Mouse (Mus musculus): Measurements from ENCODE around the gene Gm10337. TPM values are rescaled to one million over a fixed set of nuclear protein-coding genes. Genes with fewer than 3 reads are reported as not detected.

Gene Gm10337
- total RNA-seq (2021) = not detected
- long read RNA-seq, experiment 1 = 0 reads
- long read RNA-seq, experiment 2 = 0 reads

DNA sequence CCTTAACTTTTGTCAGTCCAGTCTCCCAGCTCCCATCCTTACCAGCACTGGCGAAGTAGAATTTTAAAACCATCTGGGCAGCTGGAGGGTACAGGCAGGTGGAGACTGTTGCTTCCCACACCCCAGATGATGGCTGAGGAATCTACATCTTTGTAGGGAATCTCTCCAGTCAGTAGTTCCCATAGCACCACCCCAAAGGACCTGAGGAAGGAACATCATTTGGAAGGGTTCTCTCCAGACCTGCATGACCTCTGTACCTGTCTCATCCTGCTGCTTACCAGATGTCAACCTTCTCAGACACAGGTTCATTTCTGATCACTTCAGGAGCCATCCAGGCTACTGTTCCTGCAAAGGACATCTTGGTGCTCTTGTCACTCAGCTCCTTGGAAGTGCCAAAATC lies at the start of gene Gm10337:
Gene Gm10337 (plus strand): TSS at position 276 of the 400 bp plus-strand sequence.
- DNase-seq = no peak
- intact Hi-C loops (cut with DNase I) = no loop called here

DNA sequence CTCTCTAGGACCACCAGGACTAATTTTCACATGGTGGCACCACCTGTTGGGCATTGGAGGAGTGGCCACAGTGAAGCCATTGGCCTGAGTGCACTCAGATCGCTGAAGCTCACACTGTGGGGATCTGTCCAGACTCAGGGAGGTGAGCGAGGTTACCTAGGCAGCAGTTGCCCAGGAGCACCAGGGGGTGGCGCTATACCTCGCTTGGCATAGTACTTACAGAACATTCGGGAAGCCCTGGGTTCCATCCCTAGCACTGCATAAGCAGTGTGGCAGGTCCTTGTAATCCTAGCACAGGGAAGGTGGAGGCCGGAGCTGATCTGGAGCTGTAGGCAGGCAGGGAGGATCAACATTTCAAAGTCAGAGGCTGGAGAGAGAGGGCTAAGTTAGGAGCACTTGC lies 47.5 kb upstream of the Gm10337 start:
- intact Hi-C loops (cut with DNase I) = no loop called here
- DNase-seq = no peak

DNA sequence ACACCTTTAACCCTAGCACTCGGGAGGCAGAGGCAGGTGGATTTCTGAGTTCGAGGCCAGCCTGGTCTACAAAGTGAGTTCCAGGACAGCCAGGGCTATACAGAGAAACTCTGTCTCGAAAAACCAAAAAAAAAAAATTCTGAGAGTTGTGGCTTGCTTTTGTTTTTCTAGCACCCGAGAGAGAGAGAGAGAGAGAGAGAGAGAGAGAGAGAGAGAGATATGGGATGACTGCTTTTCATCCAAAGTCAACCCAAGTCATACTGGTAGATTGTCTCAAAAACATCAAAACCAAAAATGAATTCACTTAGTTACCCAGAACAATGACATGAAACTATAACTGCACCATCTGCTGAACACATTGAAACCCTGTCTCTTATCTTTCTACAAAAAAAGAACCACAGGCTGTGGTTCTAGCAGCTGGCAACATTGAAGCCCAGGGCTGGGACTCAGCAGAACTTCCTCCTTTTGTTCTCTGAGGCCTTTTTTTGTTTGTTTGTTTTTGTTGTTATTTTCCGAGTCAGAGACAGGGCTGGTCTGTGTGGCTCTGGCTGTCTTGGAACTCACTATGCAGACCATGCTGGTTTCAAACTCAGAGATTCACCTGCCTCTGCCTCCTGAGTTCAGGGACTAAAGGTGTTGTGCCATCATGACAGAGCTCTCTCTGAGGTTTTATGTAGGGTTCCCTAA lies 45.3 kb upstream of the Gm10337 start:
- intact Hi-C loops (cut with DNase I) = no loop called here
- DNase-seq = no peak

DNA sequence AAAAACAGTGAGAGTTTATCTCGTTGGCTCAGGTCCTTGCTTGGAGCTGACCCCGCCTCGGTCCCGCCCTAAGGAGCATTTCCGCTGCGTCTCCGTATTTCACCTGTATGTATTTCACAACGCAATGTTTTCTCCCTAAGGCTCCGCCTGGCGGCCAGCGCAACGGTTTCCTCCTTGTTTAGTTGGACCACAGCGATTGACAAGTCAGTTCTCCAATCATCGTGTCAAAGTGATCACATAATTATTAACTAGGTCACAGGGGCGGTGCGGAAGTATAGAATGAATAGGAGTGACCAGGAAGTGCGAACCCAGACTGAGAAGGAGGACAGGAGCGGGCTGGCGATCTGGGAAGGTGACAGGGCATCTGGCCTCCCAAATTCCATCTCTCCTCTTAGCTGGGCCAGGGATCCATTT lies 44.6 kb upstream of the Gm10337 start, which contains the start of gene Prr13:
Gene Prr13 (plus strand): TSS at position 125 of the 414 bp plus-strand sequence.
- intact Hi-C loops (cut with DNase I) = no loop called here
- peak; percentile 84 to 88 for DNase-seq

DNA sequence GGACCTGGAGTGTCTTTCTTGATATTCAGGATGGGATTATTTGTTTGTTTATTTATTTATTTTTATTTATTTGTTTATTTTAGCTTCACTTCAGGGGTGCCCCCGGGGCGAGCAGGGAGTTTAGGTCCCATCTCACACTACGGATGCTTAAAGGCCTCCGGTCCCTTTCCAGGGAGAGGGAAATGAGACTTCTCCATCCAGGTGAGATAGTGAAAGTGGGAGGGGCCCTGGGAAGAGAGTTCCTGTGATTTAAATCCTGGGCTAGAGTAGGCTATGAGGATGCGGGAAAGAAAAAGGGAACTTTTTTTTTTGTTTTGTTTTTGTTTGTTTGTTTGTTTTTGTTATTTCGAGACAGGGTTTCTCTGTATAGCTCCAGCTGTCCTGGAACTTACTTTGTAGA lies 44.1 kb upstream of the Gm10337 start:
- DNase-seq = no peak
- intact Hi-C loops (cut with DNase I) = no loop called here

DNA sequence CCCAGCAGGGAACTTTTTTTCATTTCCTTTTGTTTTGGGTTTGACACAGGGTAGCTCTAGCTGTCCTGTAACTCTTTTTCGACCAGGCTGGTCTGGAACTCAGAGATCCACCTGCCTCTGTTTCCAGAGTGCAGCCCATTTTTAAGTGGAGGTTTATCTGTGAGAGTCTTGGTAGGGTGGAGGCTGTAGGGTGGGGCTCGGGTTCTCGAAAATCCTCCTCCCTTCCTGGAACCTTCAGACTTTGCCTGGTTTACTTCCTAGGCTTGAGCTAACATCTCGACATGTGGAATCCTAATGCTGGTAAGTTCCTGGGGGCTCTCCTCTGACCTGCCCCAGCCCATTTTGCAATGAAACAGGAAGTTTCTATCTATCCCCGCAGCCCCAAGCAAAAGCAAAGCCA lies 43.7 kb upstream of the Gm10337 start:
- DNase-seq = no peak

DNA sequence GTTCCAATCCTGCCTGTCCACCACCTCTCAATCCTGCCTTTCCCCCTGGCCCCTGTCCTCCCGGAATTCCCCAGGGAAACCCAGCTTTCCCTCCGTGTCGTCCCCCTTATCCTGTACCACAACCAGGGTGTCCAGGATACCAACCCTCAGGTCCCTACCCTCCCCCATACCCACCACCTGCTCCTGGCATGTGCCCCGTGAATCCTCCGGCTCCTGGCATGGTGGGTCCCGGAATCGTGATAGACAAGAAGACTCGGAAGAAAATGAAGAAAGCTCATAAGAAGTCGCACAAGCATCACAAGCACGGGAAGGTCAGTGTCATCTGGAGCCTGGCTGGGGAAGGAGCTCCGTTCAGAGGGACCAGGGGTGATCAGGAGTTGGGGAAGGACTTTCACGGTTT lies 43.1 kb upstream of the Gm10337 start:
- DNase-seq = no peak
- intact Hi-C loops (cut with DNase I) = no loop called here

More for the DNA sequence above, 43.7 kb upstream of the Gm10337 start:
- intact Hi-C loops (cut with DNase I) = no loop called here

DNA sequence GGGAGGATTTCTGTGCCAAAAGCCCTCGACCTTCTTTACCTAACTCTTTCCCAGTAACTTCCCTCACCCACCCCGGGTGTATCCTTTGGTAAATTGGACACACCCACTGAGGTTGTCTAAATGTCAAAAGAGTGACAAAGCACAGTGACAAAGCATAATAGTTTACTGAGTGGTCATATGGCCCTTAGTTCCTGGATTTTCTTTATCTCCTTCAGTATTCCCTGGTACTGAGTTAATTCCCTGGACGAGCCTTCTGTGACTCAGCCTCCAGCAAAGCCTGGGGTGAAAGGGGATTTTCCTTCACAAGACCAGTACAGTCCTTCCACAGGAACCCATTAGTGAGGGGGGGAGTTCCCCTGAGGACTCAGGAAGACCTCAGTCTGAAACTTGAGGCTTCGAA lies 42.6 kb upstream of the Gm10337 start:
- DNase-seq = no peak
- intact Hi-C loops (cut with DNase I) = no loop called here

DNA sequence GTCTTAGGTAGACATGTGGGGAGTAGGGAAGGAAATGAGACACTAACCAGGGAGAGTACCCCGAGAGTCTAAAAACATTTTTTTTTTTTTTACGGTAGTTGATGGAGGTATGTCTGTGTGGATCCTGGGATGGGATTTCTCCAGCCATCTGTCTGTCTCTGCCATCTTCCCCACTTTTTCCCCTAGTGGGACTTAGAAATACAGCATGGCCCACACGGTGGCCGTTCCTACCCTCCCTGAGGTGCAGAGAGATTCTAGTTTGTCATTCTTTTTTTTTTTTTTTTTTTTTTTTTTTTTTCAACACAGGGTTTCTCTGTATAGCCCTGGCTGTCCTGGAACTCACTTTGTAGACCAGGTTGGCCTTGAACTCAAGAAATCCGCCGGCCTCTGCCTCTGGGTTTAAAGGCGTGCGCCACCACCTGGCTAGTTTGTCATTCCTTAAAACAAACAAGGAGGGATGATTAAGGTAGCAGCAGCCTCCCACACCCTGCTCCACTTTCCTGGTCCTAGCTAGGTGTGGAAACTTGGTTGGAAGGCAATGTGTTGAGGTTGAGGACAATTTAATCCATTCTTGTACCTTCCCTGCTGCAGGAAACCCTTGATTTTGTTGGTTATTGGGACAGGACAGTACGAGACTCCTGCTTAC lies 42.0 kb upstream of the Gm10337 start:
- DNase-seq = no peak
- intact Hi-C loops (cut with DNase I) = no loop called here

DNA sequence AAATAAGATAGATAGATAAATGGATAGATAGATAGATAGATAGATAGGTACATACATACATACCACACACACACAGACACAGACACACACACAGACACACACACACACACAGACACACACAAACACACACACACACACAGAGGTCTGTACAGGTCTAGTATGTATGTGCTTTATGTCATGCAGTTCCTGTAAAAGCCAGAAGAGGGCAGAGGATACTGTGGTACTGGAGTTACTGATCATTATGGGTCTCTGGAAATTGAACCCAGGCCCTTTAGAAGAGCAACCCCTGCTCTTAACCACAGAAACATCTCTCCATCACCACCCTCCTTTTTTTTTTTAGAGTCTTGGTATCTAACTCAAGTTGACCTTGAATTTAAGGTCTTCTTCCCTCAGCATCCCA lies 39.9 kb upstream of the Gm10337 start:
- intact Hi-C loops (cut with DNase I) = no loop called here
- no peak for DNase-seq

DNA sequence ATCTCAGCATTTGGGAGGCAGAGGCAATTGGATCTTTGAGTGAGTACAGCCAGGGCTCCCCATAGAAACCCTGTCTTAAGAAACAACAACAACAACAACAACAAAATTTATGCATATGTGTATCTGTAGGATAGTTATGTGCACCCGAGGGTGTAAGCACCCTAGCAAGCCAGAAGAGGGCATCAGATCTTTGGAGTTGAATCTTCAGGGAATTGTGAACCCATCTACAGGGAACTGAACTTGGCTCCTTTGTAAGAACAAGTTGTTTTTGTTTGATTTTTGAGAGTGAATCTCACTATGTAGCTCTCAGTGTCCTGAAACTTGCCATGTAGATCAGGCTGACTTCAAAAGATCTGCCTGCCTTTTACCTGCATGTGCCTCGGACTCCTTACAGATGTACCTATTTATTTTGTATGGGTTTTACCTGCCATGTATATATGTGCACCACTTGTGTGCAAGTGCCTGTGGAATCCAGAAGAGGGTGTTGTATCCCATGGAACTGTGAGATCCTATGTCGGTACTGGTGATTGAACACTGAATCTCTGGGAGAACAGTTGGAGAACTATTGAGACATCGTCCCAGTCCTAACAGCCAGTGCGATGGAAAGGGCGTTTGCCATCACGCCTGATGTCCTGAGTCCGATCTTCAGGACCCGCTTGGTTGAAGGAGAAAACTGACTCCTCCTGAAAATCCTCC lies 34.7 kb upstream of the Gm10337 start:
- no peak for DNase-seq
- intact Hi-C loops (cut with DNase I) = no loop called here

DNA sequence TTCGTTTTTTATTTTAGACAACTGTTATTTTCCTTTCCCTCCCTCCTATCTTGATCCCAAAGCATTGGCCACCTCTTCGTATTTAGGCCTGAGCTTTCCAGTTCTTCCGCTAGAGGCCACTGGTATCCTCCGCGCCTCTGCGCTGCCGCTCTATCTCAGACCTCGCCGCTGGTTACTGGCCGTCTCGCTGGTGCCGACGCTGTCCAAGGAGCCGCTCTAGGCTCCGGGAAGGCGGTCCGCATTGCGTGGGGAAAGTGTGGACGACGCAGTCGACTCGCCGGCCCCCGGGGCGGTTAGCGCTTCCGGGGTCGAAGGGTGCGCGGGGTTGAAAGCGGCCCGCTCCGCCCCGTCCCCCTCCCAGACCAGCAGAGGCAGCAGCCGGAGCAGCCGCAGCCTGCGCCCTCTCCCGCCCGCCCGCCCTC lies 33.3 kb upstream of the Gm10337 start, which contains the start of gene Pcbp2:
Gene Pcbp2 (plus strand): TSS at position 357 of the 422 bp plus-strand sequence.
- intact Hi-C loops (cut with DNase I) = no loop called here

DNA sequence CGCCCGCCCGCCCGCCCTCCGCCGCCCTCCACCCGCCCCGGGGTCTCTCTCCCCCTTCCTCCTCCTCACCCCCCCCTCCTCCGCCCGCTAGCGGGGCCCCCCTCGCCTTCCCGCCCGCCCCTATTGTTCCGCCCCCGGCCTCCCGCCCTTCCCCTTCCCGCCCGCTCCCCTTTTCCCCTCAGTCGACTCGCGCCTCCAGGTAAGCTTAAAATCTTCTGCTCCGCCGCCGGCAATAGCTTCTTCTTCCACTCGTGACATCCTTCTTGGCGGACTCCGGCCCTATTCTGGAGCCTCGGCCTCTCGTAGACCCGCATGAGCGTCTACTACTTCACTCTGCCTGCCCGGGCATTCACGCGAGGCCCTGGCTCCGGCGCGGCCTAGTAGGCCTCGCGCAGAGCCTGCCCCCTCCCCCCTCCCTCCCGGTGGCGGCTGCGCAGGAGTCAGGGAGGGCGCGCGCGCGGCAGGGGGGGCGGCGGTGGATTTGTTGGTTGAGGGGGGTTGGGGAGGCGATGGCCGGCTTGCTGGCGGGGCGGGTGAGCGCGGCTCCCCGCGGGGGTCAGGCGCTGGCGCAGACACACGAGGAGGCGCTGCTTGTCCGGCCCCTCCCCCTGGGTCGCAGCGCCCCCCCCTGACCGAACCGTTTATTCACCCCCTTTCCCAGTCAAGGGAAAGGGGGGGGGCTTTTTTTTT lies 32.8 kb upstream of the Gm10337 start:
- peak; percentile 84 to 86 for DNase-seq
- intact Hi-C loops (cut with DNase I) = no loop called here

More for the DNA sequence above, 33.3 kb upstream of the Gm10337 start, which contains the start of gene Pcbp2:
- peak; percentile 95 to 96 for DNase-seq

DNA sequence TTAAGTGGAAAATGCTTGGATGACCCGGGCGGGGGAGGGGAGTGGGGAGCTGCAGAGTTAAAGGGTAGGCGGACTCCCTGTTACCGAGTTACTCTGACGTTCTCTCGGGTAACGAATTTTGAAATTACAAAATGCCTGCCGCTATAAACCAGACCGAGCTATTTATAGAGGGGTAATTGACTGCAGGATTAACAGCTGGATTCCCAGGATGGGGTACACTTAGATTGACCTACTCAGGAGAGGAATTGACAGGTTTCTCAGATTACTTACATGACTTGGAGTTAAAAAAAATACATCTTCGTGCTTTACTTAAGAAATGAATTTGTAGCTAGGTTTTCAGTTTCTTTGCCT lies 32.3 kb upstream of the Gm10337 start:
- intact Hi-C loops (cut with DNase I) = no loop called here
- DNase-seq = no peak

DNA sequence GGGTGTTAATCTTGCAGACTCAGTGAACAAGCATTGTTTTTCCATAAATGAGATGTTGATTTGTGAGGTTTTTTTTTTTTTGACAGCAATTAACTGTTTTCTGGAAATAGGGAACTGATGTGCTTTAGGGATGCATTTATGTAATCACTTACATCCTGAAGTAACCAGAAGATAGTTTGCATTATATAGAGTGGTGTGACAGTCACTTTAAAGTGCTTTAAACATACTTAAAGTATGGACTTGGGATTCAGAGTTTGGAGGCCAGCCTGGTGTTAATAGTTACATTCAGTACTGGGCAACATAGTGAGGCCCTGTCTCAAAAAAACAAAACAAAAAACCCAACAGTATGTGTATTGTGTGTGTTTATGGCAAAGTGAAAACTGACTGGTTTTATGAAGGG lies 31.8 kb upstream of the Gm10337 start:
- intact Hi-C loops (cut with DNase I) = no loop called here
- DNase-seq = no peak

DNA sequence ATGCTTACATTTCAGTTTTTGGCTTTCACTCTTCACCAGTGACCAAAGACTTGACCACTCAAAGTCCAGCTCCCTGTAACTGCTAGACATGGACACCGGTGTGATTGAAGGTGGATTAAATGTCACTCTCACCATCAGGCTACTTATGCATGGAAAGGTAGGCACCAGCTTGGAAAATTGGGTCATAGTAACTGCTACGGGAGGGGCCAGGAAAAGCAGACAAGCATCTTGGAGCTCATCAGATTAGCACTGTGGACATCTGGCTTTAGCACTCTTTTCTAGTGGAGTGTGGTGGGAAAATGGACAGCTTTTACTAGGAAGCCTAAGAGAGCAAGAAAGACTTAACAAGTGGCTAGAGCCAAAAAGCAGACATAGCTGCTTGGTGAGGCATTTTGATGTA lies 30.3 kb upstream of the Gm10337 start:
- DNase-seq = no peak
- intact Hi-C loops (cut with DNase I) = no loop called here

DNA sequence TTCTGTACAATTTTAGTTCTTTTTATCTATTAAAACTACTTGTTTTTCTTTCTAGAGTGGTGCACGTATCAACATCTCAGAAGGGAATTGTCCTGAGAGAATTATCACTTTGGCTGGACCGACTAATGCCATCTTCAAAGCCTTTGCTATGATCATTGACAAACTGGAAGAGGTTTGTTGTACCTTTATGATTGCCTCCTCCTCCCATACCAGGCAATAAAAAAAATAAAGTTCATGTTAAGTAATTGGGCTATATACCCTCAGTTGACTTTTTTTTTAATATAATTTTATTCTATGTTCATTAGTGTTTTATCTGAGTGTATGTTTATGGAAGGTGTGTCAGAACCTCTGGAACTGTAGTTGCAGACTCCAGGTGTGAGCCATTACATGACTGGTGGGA lies 29.0 kb upstream of the Gm10337 start:
- intact Hi-C loops (cut with DNase I) = loop anchor here (2.0 kb wide), 2 partner anchors 14 to 34 kb away; no protein-coding TSS in a partner anchor
- DNase-seq = no peak

DNA sequence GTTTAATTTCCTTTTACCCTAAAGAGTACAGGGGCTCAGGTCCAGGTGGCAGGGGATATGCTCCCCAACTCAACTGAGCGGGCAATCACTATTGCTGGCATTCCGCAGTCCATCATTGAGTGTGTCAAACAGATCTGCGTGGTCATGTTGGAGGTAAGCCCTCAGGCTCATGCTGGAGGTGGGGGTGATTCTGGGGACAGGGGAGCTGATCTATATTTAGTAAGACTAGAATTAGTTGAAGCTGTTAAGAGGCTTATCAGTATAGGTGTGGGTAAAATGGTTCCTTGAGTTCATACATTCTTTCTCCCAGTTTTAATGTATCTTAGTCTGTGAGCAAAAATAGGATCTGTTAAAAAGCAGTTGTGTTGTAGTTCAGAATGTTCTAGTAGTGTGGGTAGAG lies 20.4 kb upstream of the Gm10337 start:
- intact Hi-C loops (cut with DNase I) = no loop called here
- DNase-seq = no peak

DNA sequence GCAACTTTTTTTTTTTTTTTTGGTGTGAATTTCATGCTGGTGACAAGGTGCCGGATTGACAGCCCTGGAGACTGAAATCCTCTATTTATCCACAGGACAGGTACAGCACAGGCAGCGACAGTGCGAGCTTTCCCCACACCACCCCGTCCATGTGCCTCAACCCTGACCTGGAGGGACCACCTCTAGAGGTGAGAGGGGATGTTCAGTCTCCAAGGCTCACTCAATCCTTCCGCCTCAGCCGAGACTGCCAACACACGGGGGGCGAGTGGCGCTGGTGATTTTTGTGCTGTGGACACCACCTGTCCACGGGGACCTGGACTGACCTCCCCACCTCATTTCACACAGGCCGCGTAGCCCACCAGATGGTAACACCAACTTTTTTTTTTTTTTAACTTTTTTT lies 17.7 kb upstream of the Gm10337 start:
- DNase-seq = no peak
- intact Hi-C loops (cut with DNase I) = no loop called here

DNA sequence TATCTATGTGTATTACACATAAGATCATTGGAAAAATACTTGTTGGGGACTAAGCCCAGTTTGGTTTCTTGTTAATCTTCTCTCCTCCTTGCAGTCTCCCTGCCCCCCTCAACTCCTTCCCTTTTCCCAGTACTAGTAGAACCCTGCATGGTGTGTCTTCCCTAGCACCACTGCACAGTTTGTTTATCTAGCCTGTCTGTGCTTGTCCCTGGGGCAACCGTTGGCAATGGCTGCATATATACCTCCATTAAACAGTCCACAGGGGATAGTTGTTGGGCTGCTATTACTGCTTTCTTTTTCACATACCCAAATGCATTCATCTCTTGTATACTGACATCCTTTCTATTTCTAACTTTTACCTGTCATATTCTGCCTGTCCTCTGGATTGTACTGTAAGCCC lies 15.9 kb upstream of the Gm10337 start:
- no peak for DNase-seq
- intact Hi-C loops (cut with DNase I) = loop anchor here (2.0 kb wide), 1 partner anchor 13 kb away; no protein-coding TSS in a partner anchor

DNA sequence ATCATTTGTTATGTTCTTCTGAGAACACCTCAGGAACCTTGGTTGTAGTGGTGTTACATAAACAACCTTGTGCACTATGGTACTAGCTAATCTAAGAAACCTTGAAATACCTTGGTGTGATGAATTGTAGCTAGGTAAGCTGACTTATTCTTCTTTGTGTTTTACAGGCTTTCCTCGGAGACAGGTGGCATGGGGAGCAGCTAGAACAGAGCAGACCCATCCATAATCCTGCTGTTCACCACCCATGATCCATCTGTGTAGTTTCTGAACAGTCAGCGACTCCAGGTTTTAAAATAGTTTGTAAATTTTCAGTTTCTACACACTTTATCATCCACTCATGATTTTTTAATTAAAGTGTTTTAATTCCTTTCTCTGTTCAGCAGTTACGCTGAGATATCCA lies 5.2 kb upstream of the Gm10337 start:
- intact Hi-C loops (cut with DNase I) = no loop called here
- no peak for DNase-seq
